Mouse (Mus musculus): Measurements from ENCODE around the gene Snx13.

- TF ChIP-seq ZC3H11A (IDR thresholded peaks at IDR 0.05; ENCODE audit: borderline replicate concordance, low read depth, low read length) (no peak), ZNF384 (IDR thresholded peaks at IDR 0.05; ENCODE audit: low read depth, low read length) (no peak), HCFC1 (IDR thresholded peaks at IDR 0.05; ENCODE audit: borderline replicate concordance, insufficient read depth, low read length) (no peak), CHD2 (IDR thresholded peaks at IDR 0.05; ENCODE audit: low read depth, low read length) (no peak)
Observed at GRCm38 (mm10) chr12:35153186-35153585, 106.2 kb downstream of the Snx13 start.
